Mouse (Mus musculus) heart, embryonic 15.5 days (tissue): ENCODE measurements around the gene Kifc1. TPM values are rescaled to one million over a fixed set of nuclear protein-coding genes. Genes with fewer than 3 reads are reported as not detected.

Source experiments
- ATAC-seq: fragments of 200-750 bp; cut with Nextera tagmentation; replicated peaks from 2 replicates; pipeline ENCODE4 v1.8.0; 2017; ENCODE audit warnings: low read depth, moderate TSS enrichment; ENCODE audit not compliant: insufficient number of reproducible peaks, insufficient read depth, low FRiP score
- H3K27ac ChIP-seq: fragments of 300-500 bp; sonication (generic); 2 replicates; pipeline ENCODE4 v1.5.1; 2015; ENCODE audit warnings: mild to moderate bottlenecking, inconsistent platforms
- H3K27me3 ChIP-seq: fragments of 300-500 bp; sonication (generic); 2 replicates; pipeline ENCODE4 v1.6.1; 2015; ENCODE audit warnings: inconsistent platforms
- H3K36me3 ChIP-seq: fragments of 300-500 bp; sonication (generic); 2 replicates; pipeline ENCODE4 v1.6.1; 2015; ENCODE audit warnings: mild to moderate bottlenecking, inconsistent platforms
- H3K4me1 ChIP-seq: fragments of 300-500 bp; sonication (generic); replicated peaks from 2 replicates; pipeline ENCODE4 v1.6.1; 2015; ENCODE audit warnings: inconsistent platforms
- H3K4me2 ChIP-seq: fragments of 300-500 bp; sonication (generic); 2 replicates; pipeline ENCODE4 v1.6.1; 2015; ENCODE audit warnings: inconsistent platforms, mild to moderate bottlenecking, moderate library complexity
- H3K4me3 ChIP-seq: fragments of 300-500 bp; sonication (generic); 2 replicates; pipeline ENCODE4 v1.5.1; 2015; ENCODE audit warnings: mild to moderate bottlenecking, inconsistent platforms
- H3K9ac ChIP-seq: fragments of 300-500 bp; sonication (generic); 2 replicates; pipeline ENCODE4 v1.6.1; 2015; ENCODE audit warnings: mild to moderate bottlenecking, inconsistent platforms
- H3K9me3 ChIP-seq: fragments of 300-500 bp; sonication (generic); replicated peaks from 2 replicates; pipeline ENCODE4 v1.6.1; 2016; ENCODE audit warnings: inconsistent platforms
- WGBS: fragments of 180-500 bp; shearing (Covaris S2); methylation state at CpG from one replicate; pipeline ENCODE4 v1.1.7; 2015; ENCODE audit warnings: mixed read lengths; 5-methylcytosine and 5-hydroxymethylcytosine counted together
- polyA plus RNA-seq: library from polyadenylated mRNA; unstranded; fragments of >200 nt; fragmentation: Nextera tagmentation; extraction: Ambion mirVana; gene quantifications from 2 replicates; pipeline ENCODE4 v1.2.1, GENCODE M21; 2015

Kifc1 gene
- polyA plus RNA-seq, 1 experiment from 2014 or later: 5.3 TPM

- WGBS: 51% methylated on average over 21 of the region's 21 CpGs
- Histone ChIP-seq H3K9ac (peak overlapping the region; percentile 87), H3K4me3 (peak overlapping the region; percentile 77), H3K27me3 (no peaks in the 10 kb centered on the region), H3K27ac (peak overlapping the region; percentile 99; the same call in 1 of the 2 replicates), H3K36me3 (peaks cover 19% of the 10 kb centered on the region), H3K4me2 (peak overlapping the region; percentile 87), H3K4me1 (peaks cover 26% of the 10 kb centered on the region), H3K9me3 (no peaks in the 10 kb centered on the region)
- no peak for ATAC-seq
Measured at GRCm38 (mm10) chr17:33928251-33928947, 37.9 kb upstream of the Kifc1 start.

DNA sequence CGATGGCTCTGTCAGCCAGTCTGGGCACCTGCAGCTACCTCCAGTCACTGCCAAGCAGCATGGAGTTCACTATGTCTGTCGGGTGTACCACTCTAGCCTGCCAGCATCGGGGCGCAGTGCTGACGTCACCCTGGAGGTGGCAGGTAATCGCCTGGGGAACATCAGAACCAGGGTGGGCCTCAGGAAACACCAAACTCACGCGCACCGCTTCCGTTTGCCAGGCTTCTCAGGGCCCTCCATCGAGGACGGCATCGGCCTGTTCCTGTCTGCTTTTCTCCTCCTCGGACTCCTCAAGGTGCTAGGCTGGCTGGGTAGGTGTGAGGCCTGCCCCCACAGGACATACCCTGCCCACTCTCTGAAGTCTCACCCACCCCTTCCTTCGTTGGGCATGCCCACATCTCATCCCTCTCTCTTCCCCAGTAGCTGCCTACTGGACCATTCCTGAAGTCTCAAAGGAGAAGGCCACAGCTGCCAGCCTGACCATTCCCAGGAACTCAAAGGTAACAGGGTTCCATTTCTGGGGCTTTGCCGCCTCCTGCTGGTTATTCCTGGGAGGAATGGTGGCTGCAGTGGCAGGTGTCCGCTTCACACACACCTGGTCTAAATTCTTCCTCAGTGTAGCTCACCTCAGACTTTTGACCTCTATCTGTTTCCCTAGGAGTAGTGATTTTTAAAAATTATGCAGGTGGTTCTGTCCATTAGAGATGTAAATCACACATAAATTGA lies 35.9 kb upstream of the Kifc1 start:
- WGBS: 74% methylated on average over 17 of the region's 17 CpGs
- no peak overlapping the region for H3K9ac ChIP-seq
- H3K4me1 ChIP-seq: peaks cover 26% of the 10 kb centered on the region
- peaks cover 5% of the 10 kb centered on the region; the same call in 1 of the 2 replicates for H3K36me3 ChIP-seq
- ATAC-seq: no peak
- H3K9me3 ChIP-seq: no peaks in the 10 kb centered on the region
- no peak overlapping the region for H3K27ac ChIP-seq
- H3K4me2 ChIP-seq: no peak overlapping the region
- H3K4me3 ChIP-seq: no peak overlapping the region
- no peaks in the 10 kb centered on the region for H3K27me3 ChIP-seq

DNA sequence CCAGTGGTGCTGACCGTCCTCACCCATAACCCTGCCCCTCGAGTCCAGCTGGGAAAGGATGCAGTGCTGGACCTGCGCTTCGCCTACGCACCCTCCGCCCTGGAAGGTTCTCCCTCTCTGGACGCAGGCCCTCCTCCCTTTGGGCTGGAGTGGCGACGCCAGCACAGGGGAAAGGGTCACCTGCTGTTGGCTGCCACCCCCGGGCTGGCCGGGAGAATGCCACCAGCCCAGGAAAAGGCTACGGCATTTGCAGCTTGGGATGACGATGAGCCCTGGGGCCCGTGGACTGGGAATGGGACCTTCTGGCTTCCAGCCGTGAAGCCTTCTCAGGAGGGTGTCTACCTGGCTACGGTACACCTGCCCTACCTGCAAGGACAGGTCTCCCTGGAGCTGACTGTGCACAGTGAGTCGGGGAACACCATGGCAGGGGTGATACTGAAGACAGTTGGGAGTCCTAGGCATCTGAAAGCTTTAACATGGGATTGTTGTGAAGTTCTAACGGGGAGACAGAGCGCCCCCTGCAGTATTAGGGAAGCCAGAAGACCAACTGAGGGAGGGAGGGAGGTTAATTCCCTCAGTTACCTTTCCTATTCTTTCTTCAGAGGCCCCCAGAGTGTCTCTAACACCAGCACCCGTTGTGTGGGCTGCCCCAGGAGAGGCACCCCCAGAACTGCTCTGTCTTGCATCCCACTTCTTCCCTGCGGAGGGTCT lies 35.1 kb upstream of the Kifc1 start:
- H3K4me2 ChIP-seq: no peak overlapping the region
- H3K36me3 ChIP-seq: peaks cover 5% of the 10 kb centered on the region; the same call in 1 of the 2 replicates
- H3K9me3 ChIP-seq: no peaks in the 10 kb centered on the region
- no peak overlapping the region for H3K27ac ChIP-seq
- 82% methylated on average over 21 of the region's 21 CpGs for WGBS
- ATAC-seq: no peak
- no peak overlapping the region for H3K4me3 ChIP-seq
- peaks cover 22% of the 10 kb centered on the region for H3K4me1 ChIP-seq
- H3K27me3 ChIP-seq: no peaks in the 10 kb centered on the region
- no peak overlapping the region for H3K9ac ChIP-seq

- no peak overlapping the region for H3K9ac ChIP-seq
- ATAC-seq: no peak
- WGBS: 77% methylated on average over 10 of the region's 10 CpGs
- no peak overlapping the region for H3K27ac ChIP-seq
- no peaks in the 10 kb centered on the region for H3K27me3 ChIP-seq
- H3K9me3 ChIP-seq: no peaks in the 10 kb centered on the region
- H3K36me3 ChIP-seq: peaks cover 5% of the 10 kb centered on the region; the same call in 1 of the 2 replicates
- peaks cover 25% of the 10 kb centered on the region for H3K4me1 ChIP-seq
- no peak overlapping the region for H3K4me2 ChIP-seq
- H3K4me3 ChIP-seq: no peak overlapping the region
Measured at GRCm38 (mm10) chr17:33924577-33925283, 34.3 kb upstream of the Kifc1 start.

GRCm38 (mm10) chr17:33921361-33921760 lies 30.9 kb upstream of the Kifc1 start:
- ATAC-seq: no peak
- H3K27ac ChIP-seq: no peak overlapping the region
- peak overlapping the region; percentile 98 for H3K4me2 ChIP-seq
- no peak overlapping the region for H3K9ac ChIP-seq
- WGBS: 80% methylated on average over 7 of the region's 7 CpGs
- no peaks in the 10 kb centered on the region for H3K9me3 ChIP-seq
- peak overlapping the region; percentile 72; the same call in 1 of the 2 replicates for H3K4me3 ChIP-seq
- no peaks in the 10 kb centered on the region for H3K27me3 ChIP-seq
- H3K4me1 ChIP-seq: peaks cover 32% of the 10 kb centered on the region
- H3K36me3 ChIP-seq: peaks cover 3% of the 10 kb centered on the region; the same call in 1 of the 2 replicates

DNA sequence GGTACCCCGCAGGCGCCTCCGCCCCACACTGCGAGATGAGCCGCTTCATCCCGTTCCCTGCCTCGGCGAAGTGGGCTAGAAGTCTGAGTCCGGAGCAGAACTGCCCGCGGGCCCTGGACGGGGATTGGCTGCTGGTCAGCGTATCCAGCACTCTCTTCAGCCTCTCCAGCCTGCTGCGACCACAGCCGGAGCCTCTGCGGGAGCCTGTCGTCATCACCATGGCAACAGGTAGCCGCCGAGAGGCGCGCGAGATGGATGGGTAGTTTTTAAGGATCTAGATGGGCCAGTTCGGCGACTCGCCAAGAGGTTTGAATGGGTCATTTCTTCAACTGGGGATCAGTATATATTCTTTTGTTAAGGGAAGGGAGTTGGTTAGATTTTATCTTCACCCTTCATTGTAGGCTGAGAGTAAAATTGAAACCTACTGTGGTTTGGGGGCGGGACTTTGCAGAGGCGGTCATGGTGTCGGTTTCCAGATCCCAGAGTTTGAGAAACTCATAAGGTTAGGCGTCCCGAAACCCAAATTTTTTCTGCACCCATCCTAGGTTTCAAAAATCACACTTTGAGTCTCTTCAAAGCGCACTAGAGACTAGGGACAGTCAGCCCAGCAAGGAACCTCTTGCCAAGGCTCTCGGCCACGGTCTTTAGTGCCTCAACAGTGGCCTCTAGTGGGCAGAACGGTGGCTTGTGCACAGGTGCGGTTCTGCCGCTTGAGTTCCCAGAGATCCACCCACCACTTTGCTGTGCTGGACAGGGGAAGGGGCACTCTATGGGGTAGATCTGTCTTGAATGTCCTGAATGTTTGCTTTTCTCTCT lies 30.0 kb upstream of the Kifc1 start:
- under 1% methylated on average over 36 of the region's 36 CpGs for WGBS
- Histone ChIP-seq H3K4me2 (peak overlapping the region; percentile 98), H3K36me3 (no peaks in the 10 kb centered on the region), H3K4me3 (peak overlapping the region; percentile 72), H3K4me1 (peaks cover 33% of the 10 kb centered on the region), H3K9ac (peak overlapping the region; percentile 82), H3K9me3 (no peaks in the 10 kb centered on the region), H3K27me3 (no peaks in the 10 kb centered on the region), H3K27ac (peak overlapping the region; percentile 86)
- ATAC-seq: no peak; the same call in 1 of the 2 replicates

DNA sequence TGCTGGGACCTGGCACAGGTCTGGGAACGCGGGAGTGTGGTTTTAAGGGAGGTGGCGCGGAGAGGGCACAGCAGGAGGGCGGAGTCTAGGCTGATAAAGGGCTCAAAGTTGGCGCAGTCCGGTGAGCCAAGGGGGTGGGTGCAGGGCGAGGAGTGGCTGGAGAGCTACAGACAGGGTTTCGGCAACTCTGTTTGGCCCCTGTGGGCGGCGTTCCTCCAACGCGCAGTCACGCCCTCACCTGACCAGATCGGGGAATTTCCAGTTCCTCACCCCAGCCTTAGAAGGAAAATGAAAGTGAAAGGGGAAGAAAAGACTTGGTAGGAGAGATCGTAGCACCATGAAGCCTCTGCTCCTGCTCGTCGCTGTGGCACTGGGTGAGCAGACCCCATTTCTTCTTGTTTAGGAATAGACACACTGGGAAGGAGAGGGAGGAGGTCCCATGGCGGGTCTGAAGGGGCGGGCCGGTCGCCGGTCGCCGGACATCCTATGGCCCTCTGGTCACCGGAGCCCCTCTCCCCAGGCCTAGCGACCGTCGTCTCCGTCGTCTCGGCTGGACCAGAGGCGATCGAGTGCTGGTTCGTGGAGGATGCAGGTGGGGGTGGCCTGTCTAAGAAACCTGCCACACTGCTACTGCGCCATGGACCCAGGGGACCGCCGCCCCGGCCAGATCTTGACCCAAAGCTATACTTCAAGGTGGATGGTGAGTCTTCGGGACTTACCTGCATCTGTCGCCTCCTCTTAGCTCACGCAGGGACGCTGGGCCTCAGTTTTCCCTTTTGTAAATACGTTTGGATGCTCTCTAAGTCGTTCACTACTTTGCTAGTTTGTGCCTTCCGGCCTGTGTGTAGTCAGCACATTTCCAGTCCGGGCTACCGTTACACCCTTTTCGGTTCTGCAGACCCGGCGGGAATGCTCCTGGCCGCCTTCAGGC lies 29.2 kb upstream of the Kifc1 start:
- peak; percentile 37 for ATAC-seq
- Histone ChIP-seq H3K27ac (peak overlapping the region; percentile 86), H3K27me3 (no peaks in the 10 kb centered on the region), H3K36me3 (peaks cover 5% of the 10 kb centered on the region; the same call in 1 of the 2 replicates), H3K9me3 (no peaks in the 10 kb centered on the region), H3K4me1 (peaks cover 40% of the 10 kb centered on the region), H3K9ac (peak overlapping the region; percentile 82), H3K4me3 (peak overlapping the region; percentile 72), H3K4me2 (peak overlapping the region; percentile 98)
- WGBS: under 1% methylated on average over 52 of the region's 52 CpGs

DNA sequence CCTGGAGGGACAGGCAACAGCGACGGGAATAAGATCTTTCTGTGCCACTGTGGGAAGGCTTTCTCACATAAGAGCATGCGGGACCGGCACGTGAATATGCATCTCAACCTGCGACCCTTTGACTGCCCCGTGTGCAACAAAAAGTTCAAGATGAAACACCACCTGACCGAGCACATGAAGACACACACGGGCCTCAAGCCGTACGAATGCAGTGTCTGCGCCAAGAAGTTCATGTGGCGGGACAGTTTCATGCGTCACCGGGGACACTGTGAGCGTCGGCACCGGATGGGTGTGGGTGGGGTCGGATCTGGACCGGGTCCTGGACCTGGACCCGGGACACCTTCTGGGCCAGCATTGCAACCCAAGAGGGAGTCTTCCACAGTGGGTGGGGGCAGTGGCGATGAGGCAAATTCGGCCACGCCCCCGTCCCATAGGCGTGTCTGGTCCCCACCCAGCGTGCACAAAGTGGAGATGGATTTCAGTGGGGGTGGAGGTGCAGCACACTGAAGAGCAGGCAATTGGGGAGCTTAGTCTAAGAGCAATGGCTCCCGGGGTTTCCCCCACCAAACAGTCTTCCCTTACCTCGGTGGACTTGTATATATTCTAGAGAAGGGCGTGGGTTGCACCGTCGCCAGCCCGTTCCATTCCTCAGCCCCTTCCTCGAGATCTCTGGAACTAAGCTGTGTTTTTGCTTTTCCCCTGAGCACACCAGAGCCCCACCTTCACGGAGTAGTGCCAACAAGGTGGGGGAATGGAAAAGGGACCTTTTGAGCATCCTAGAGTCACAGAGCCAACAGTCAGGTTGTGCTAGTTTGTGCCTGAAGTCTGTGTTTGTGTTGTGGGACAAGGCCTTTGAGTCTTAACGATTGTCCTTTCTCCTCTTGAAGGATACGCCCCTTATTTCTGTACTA lies 28.1 kb upstream of the Kifc1 start:
- Histone ChIP-seq H3K4me1 (peaks cover 45% of the 10 kb centered on the region), H3K4me2 (peak overlapping the region; percentile 98), H3K4me3 (peak overlapping the region; percentile 72), H3K27me3 (no peaks in the 10 kb centered on the region), H3K9me3 (no peaks in the 10 kb centered on the region), H3K27ac (peak overlapping the region; percentile 86), H3K9ac (peak overlapping the region; percentile 82), H3K36me3 (peaks cover 15% of the 10 kb centered on the region)
- 52% methylated on average over 37 of the region's 37 CpGs for WGBS
- ATAC-seq: no peak
